26 mouse cellular contexts compared by ENCODE assay signal in genomic region chr10:19699331-19699730, GRCm38 (mm10). TPM values are rescaled to one million over a fixed set of nuclear protein-coding genes. Genes with fewer than 3 reads are reported as not detected.
DNase-seq lines count a peak whose midpoint lies in the region; ATAC-seq and TF ChIP-seq lines count a peak whose summit lies in the region.
"Had no signal": no experiment of that assay in that cellular context is flagged by ENCODE, and none has a peak within 500 bp of the region (broad histone marks: within the 10 kb centered on the region; RNA-seq: fewer than 3 reads in every experiment).

No protein-coding gene starts in this region.

- TF ChIP-seq CTCF in brain, embryonic 14.5 days (IDR thresholded peaks at IDR 0.05; ENCODE audit: borderline replicate concordance, extremely low read depth, insufficient read depth, insufficient read length) = no peak

- H3K27ac ChIP-seq in forebrain, embryonic 14.5 days (ENCODE audit: low read depth, low read length) = no peak overlapping the region
- H3K27ac ChIP-seq in forebrain, embryonic 12.5 days = no peak overlapping the region
- H3K27ac ChIP-seq: embryonic facial prominence, embryonic 13.5 days; embryonic facial prominence, embryonic 15.5 days; forebrain, embryonic 15.5 days had no signal

- H3K4me3 ChIP-seq in forebrain, embryonic 14.5 days (ENCODE audit: low read depth, low read length) = no peak overlapping the region
- no peak overlapping the region for H3K4me3 ChIP-seq in forebrain, embryonic 12.5 days (replicated peaks)
- H3K4me3 ChIP-seq: embryonic facial prominence, embryonic 13.5 days; embryonic facial prominence, embryonic 15.5 days; forebrain, embryonic 15.5 days had no signal

- DNase-seq in forebrain, embryonic 14.5 days (ENCODE audit: low spot score) = peak; percentile 39
- DNase-seq in Muller cell, postnatal 12 days (ENCODE audit: inconsistent ontology term) = peak; percentile 72
- DNase-seq in brain, embryonic 14.5 days (ENCODE audit: low read depth) = peak; percentile 51
- no peak for DNase-seq in layer of hippocampus, adult 9-10 months (ENCODE audit: low spot score)
- DNase-seq in MN1 (ENCODE audit: low spot score) = no peak
- DNase-seq: adrenal gland, adult 2 months; adrenal gland, postnatal 10 days; adrenal gland, postnatal 25 days; B cell, adult 2 months; cerebellum, adult 11-12 months; cerebellum, adult 2 months; cerebellum, adult 9-10 months; cerebellum, postnatal 10 days; cerebellum, postnatal 25 days; embryo, embryonic 11 days; forebrain, postnatal 0 days had no signal

- 17% methylated on average over 1 of the region's 1 CpGs for WGBS in forebrain, embryonic 14.5 days
- 57% methylated on average over 1 of the region's 1 CpGs for WGBS in forebrain, embryonic 12.5 days

- no peak for TF ChIP-seq POLR2A in brain, embryonic 14.5 days (IDR thresholded peaks at IDR 0.05; ENCODE audit: borderline replicate concordance, extremely low read depth, insufficient read depth, insufficient read length, poor library complexity, severe bottlenecking)

- no peaks in the 10 kb centered on the region for H3K4me1 ChIP-seq in forebrain, embryonic 14.5 days (ENCODE audit: control insufficient read depth, insufficient read depth, low read length)
- no peaks in the 10 kb centered on the region for H3K4me1 ChIP-seq in forebrain, embryonic 12.5 days
- H3K4me1 ChIP-seq: embryonic facial prominence, embryonic 13.5 days; embryonic facial prominence, embryonic 15.5 days; forebrain, embryonic 15.5 days had no signal

- ATAC-seq in forebrain, embryonic 14.5 days = no peak
- no peak for ATAC-seq in forebrain, embryonic 12.5 days (ENCODE audit: low FRiP score)
- ATAC-seq: activated CD4-positive, CD25-positive, alpha-beta regulatory T cell, adult 4 months; CD4-positive, CD25-positive, alpha-beta regulatory T cell, adult 4 months; forebrain, embryonic 15.5 days; forebrain, postnatal 0 days; Patski had no signal

- no peaks in the 10 kb centered on the region for H3K27me3 ChIP-seq in forebrain, embryonic 14.5 days (replicated peaks; ENCODE audit: control insufficient read depth, insufficient read depth, low read length)
- no peaks in the 10 kb centered on the region for H3K27me3 ChIP-seq in forebrain, embryonic 12.5 days
- H3K27me3 ChIP-seq: CH12.LX; embryonic facial prominence, embryonic 13.5 days; embryonic facial prominence, embryonic 15.5 days; forebrain, embryonic 15.5 days had no signal

- no peaks in the 10 kb centered on the region for H3K9me3 ChIP-seq in forebrain, embryonic 14.5 days (replicated peaks; ENCODE audit: control insufficient read depth, low read length)
- no peaks in the 10 kb centered on the region for H3K9me3 ChIP-seq in forebrain, embryonic 12.5 days
- H3K9me3 ChIP-seq: embryonic facial prominence, embryonic 13.5 days; embryonic facial prominence, embryonic 15.5 days; forebrain, embryonic 15.5 days; G1E had no signal

- H3K4me2 ChIP-seq in forebrain, embryonic 14.5 days (ENCODE audit: low read length) = no peak overlapping the region
- H3K4me2 ChIP-seq in forebrain, embryonic 12.5 days = no peak overlapping the region
- H3K4me2 ChIP-seq: embryonic facial prominence, embryonic 13.5 days; embryonic facial prominence, embryonic 15.5 days; forebrain, embryonic 15.5 days had no signal

- H3K9ac ChIP-seq in forebrain, embryonic 14.5 days (ENCODE audit: low read length) = no peak overlapping the region
- no peak overlapping the region for H3K9ac ChIP-seq in forebrain, embryonic 12.5 days
- H3K9ac ChIP-seq: embryonic facial prominence, embryonic 13.5 days; embryonic facial prominence, embryonic 15.5 days; forebrain, embryonic 15.5 days; forebrain, postnatal 0 days had no signal

- H3K36me3 ChIP-seq in forebrain, embryonic 14.5 days (ENCODE audit: control insufficient read depth, insufficient read depth, low read length) = no peaks in the 10 kb centered on the region
- H3K36me3 ChIP-seq in forebrain, embryonic 12.5 days (replicated peaks) = no peaks in the 10 kb centered on the region
- H3K36me3 ChIP-seq: embryonic facial prominence, embryonic 13.5 days; embryonic facial prominence, embryonic 15.5 days; forebrain, embryonic 15.5 days; G1E had no signal

RNA-seq across cellular contexts. Expression of gene Il20ra, which starts 13.0 kb away (rescaled TPM):
- not detected in 2 replicates for polyA plus RNA-seq in forebrain, embryonic 14.5 days (2014; fragmentation: Nextera tagmentation; extraction: Ambion mirVana)
- not detected in 2 replicates for polyA plus RNA-seq in forebrain, embryonic 12.5 days (2016; fragmentation: Nextera tagmentation; extraction: Ambion mirVana)
- 0.16 and 0.29 TPM in 2 replicates for polyA plus RNA-seq in brain, embryonic 14.5 days (2012; rRNA removed)
- polyA plus RNA-seq: CD4-positive, CD25-positive, alpha-beta regulatory T cell, adult 4 months; forebrain, embryonic 11.5 days; forebrain, postnatal 0 days; G1E had no signal

Comparison
In these comparisons a context has a peak if more than half of its experiments do, and no peak if none do; other contexts are left out.
1. DNase-seq: peak in forebrain, embryonic 14.5 days (single experiment), Muller cell, postnatal 12 days (single experiment) and brain, embryonic 14.5 days (single experiment); none in layer of hippocampus, adult 9-10 months (single experiment) and MN1 (single experiment).